Mouse (Mus musculus) C2C12 (cell line): Measurements from ENCODE around the gene Uqcc3.

Experiments used
- CEBPB ChIP-seq: IDR thresholded peaks from one replicate; pipeline ENCODE4 v1.6.1; 2011; ENCODE audit warnings: low read depth, mild to moderate bottlenecking, control low read depth, moderate library complexity
- CTCF ChIP-seq: IDR thresholded peaks from one replicate; pipeline ENCODE4 v1.5.1; 2011; ENCODE audit not compliant: control insufficient read depth, insufficient read depth, insufficient read length
- FOSL1 ChIP-seq: IDR thresholded peaks from one replicate; pipeline ENCODE4 v1.8.0; 2011; ENCODE audit warnings: mild to moderate bottlenecking, low read length; ENCODE audit not compliant: poor library complexity, insufficient read depth, severe bottlenecking
- MAX ChIP-seq: IDR thresholded peaks from one replicate; pipeline ENCODE4 v1.6.1; 2011; ENCODE audit warnings: mild to moderate bottlenecking, control low read depth
- MYOD1 ChIP-seq: IDR thresholded peaks from one replicate; pipeline ENCODE4 v1.6.1; 2011; ENCODE audit warnings: low read depth; ENCODE audit not compliant: control insufficient read depth, insufficient read length
- MYOG ChIP-seq: IDR thresholded peaks from one replicate; pipeline ENCODE4 v1.6.1; 2011; ENCODE audit not compliant: control insufficient read depth, insufficient read length; ENCODE audit errors: extremely low read depth
- USF1 ChIP-seq: IDR thresholded peaks from one replicate; pipeline ENCODE4 v1.6.1; 2011; ENCODE audit warnings: low read depth, mild to moderate bottlenecking, control low read depth, moderate library complexity

- TF ChIP-seq CTCF (no peak), CEBPB (no peak), USF1 (no peak), MAX (no peak), MYOD1 (no peak), MYOG (no peak), FOSL1 (no peak)
Observed at GRCm38 (mm10) chr19:8875031-8875430, 5.7 kb downstream of the Uqcc3 start.
